17 mouse cellular contexts compared by ENCODE assay signal in genomic region chr7:130153363-130153969, GRCm38 (mm10).
"Had no signal": no experiment of that assay in that cellular context is flagged by ENCODE, and none has a peak within 500 bp of the region (broad histone marks: within the 10 kb centered on the region; RNA-seq: fewer than 3 reads in every experiment).

No protein-coding gene starts in this region.

- H3K27ac ChIP-seq: lung, embryonic 15.5 days; macrophage; midbrain, embryonic 13.5 days; midbrain, embryonic 15.5 days; neural tube, embryonic 12.5 days; stomach, embryonic 15.5 days; stomach, postnatal 0 days had no signal

- H3K9ac ChIP-seq: lung, embryonic 15.5 days; midbrain, embryonic 13.5 days; midbrain, embryonic 15.5 days; neural tube, embryonic 12.5 days; stomach, embryonic 15.5 days had no signal

- H3K9me3 ChIP-seq: lung, embryonic 15.5 days; midbrain, embryonic 13.5 days; midbrain, embryonic 15.5 days; neural tube, embryonic 12.5 days; stomach, embryonic 15.5 days had no signal

- ATAC-seq: lung, postnatal 0 days; midbrain, embryonic 13.5 days; midbrain, embryonic 15.5 days had no signal

- DNase-seq: lung, adult 2 months; lung, postnatal 14 days; lung, postnatal 36 days; right cerebral cortex, postnatal 14 days; thymus, adult 2 months; thymus, postnatal 25 days; thymus, postnatal 4 days had no signal

- H3K36me3 ChIP-seq: lung, embryonic 15.5 days; midbrain, embryonic 13.5 days; midbrain, embryonic 15.5 days; neural tube, embryonic 12.5 days; stomach, embryonic 15.5 days had no signal

- H3K4me3 ChIP-seq: lung, embryonic 15.5 days; megakaryocyte, embryonic 14.5 days; midbrain, embryonic 13.5 days; midbrain, embryonic 15.5 days; neural tube, embryonic 12.5 days; stomach, embryonic 15.5 days had no signal

- H3K4me2 ChIP-seq: lung, embryonic 15.5 days; midbrain, embryonic 11.5 days; midbrain, embryonic 13.5 days; midbrain, embryonic 15.5 days; neural tube, embryonic 12.5 days; stomach, embryonic 15.5 days had no signal

- H3K4me1 ChIP-seq: lung, embryonic 15.5 days; megakaryocyte, embryonic 14.5 days; midbrain, embryonic 13.5 days; midbrain, embryonic 15.5 days; neural tube, embryonic 12.5 days; stomach, embryonic 15.5 days had no signal

- H3K27me3 ChIP-seq: lung, embryonic 15.5 days; megakaryocyte, embryonic 14.5 days; midbrain, embryonic 13.5 days; midbrain, embryonic 15.5 days; neural tube, embryonic 12.5 days; stomach, embryonic 15.5 days had no signal
